ENCODE assay signal across 16 mouse cellular contexts in the genomic region with DNA sequence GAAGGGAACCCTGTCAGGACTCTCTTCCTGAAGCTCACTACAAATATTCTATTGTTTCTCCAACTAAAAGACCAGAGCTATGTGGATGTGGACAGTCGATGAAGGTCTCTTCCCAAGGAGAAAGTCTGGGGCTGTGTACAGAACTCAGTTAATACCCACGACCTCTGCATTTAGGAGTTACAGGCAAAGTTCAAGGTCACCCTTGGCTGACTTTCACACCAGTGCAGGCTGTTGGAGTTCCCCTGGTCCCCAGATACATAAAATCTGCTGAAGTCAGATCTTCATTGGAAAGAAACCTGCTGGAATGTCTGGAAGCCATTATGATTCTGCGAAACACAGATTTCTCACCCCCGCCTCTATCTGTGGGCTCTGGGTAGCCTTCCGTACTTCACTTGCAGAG. TPM values are rescaled to one million over a fixed set of nuclear protein-coding genes. Genes with fewer than 3 reads are reported as not detected.
DNase-seq lines count a peak whose midpoint lies in the region; ATAC-seq lines count a peak whose summit lies in the region.
"Had no signal": no experiment of that assay in that cellular context is flagged by ENCODE, and none has a peak within 500 bp of the region (broad histone marks: within the 10 kb centered on the region; RNA-seq: fewer than 3 reads in every experiment).

No protein-coding gene starts in this region.

- H3K4me3 ChIP-seq in hindbrain, embryonic 15.5 days, result no peak overlapping the region
- H3K4me3 ChIP-seq in hindbrain, embryonic 14.5 days (replicated peaks; ENCODE audit: low read length), result no peak overlapping the region
- no peak overlapping the region for H3K4me3 ChIP-seq in neural tube, embryonic 15.5 days (replicated peaks)
- H3K4me3 ChIP-seq in midbrain, embryonic 14.5 days (replicated peaks; ENCODE audit: low read depth, low read length), result no peak overlapping the region
- H3K4me3 ChIP-seq: forebrain, embryonic 13.5 days; liver, embryonic 15.5 days; midbrain, embryonic 12.5 days had no signal

- peaks cover 24% of the 10 kb centered on the region for H3K4me1 ChIP-seq in hindbrain, embryonic 15.5 days (replicated peaks)
- H3K4me1 ChIP-seq in hindbrain, embryonic 14.5 days (replicated peaks; ENCODE audit: control insufficient read depth, insufficient read depth, low read length), result peaks cover 30% of the 10 kb centered on the region
- H3K4me1 ChIP-seq in neural tube, embryonic 15.5 days, result peaks cover 44% of the 10 kb centered on the region
- H3K4me1 ChIP-seq in midbrain, embryonic 14.5 days (ENCODE audit: control insufficient read depth, insufficient read depth, low read length), result peaks cover 12% of the 10 kb centered on the region

- no peaks in the 10 kb centered on the region for H3K36me3 ChIP-seq in hindbrain, embryonic 15.5 days
- no peaks in the 10 kb centered on the region for H3K36me3 ChIP-seq in hindbrain, embryonic 14.5 days (replicated peaks; ENCODE audit: control insufficient read depth, insufficient read depth)
- no peaks in the 10 kb centered on the region for H3K36me3 ChIP-seq in neural tube, embryonic 15.5 days
- H3K36me3 ChIP-seq in midbrain, embryonic 14.5 days (ENCODE audit: control insufficient read depth, insufficient read depth, low read length), result no peaks in the 10 kb centered on the region
- H3K36me3 ChIP-seq: liver, embryonic 15.5 days; midbrain, embryonic 12.5 days had no signal

- peak; percentile 15 for DNase-seq in gastrocnemius, adult 18-20 months (ENCODE audit: low spot score)
- DNase-seq in gastrocnemius, postnatal 36 days, result no peak
- DNase-seq in hindbrain, embryonic 14.5 days (ENCODE audit: low spot score), result no peak
- DNase-seq in neural tube, embryonic 10.5 days (ENCODE audit: extremely low spot score, low spot score), result no peak
- DNase-seq in spleen, postnatal 10 days (ENCODE audit: low spot score in 2 of 2), result no peak
- no peak for DNase-seq in midbrain, embryonic 14.5 days
- DNase-seq: adrenal gland, postnatal 10 days; cerebellum, postnatal 10 days; heart, postnatal 10 days; lung, postnatal 36 days; right cerebral cortex, postnatal 25 days had no signal

- no peak for ATAC-seq in hindbrain, embryonic 15.5 days (ENCODE audit: low FRiP score, low read depth)
- ATAC-seq in hindbrain, embryonic 14.5 days (ENCODE audit: low FRiP score), result no peak
- ATAC-seq in neural tube, embryonic 15.5 days (ENCODE audit: low FRiP score), result no peak
- ATAC-seq in midbrain, embryonic 14.5 days (ENCODE audit: low FRiP score, low TSS enrichment), result no peak
- ATAC-seq: forebrain, embryonic 13.5 days had no signal

- H3K9me3 ChIP-seq in hindbrain, embryonic 15.5 days, result no peaks in the 10 kb centered on the region
- H3K9me3 ChIP-seq in hindbrain, embryonic 14.5 days (ENCODE audit: control insufficient read depth, low read length), result no peaks in the 10 kb centered on the region
- no peaks in the 10 kb centered on the region for H3K9me3 ChIP-seq in neural tube, embryonic 15.5 days (replicated peaks)
- H3K9me3 ChIP-seq in midbrain, embryonic 14.5 days (ENCODE audit: control insufficient read depth, low read length), result no peaks in the 10 kb centered on the region
- H3K9me3 ChIP-seq: forebrain, embryonic 13.5 days; liver, embryonic 15.5 days; midbrain, embryonic 12.5 days had no signal

- no peak overlapping the region for H3K4me2 ChIP-seq in hindbrain, embryonic 15.5 days
- no peak overlapping the region for H3K4me2 ChIP-seq in hindbrain, embryonic 14.5 days (replicated peaks)
- no peak overlapping the region for H3K4me2 ChIP-seq in neural tube, embryonic 15.5 days
- H3K4me2 ChIP-seq in midbrain, embryonic 14.5 days (ENCODE audit: low read length), result no peak overlapping the region
- H3K4me2 ChIP-seq: forebrain, embryonic 13.5 days; liver, embryonic 15.5 days; midbrain, embryonic 12.5 days had no signal

- no peak overlapping the region for H3K9ac ChIP-seq in hindbrain, embryonic 15.5 days
- H3K9ac ChIP-seq in hindbrain, embryonic 14.5 days, result no peak overlapping the region
- H3K9ac ChIP-seq in neural tube, embryonic 15.5 days (replicated peaks), result no peak overlapping the region
- H3K9ac ChIP-seq in midbrain, embryonic 14.5 days (replicated peaks; ENCODE audit: low read length), result no peak overlapping the region
- H3K9ac ChIP-seq: liver, embryonic 15.5 days; midbrain, embryonic 12.5 days had no signal

- WGBS in hindbrain, embryonic 15.5 days, result 82% methylated on average over 5 of the region's 5 CpGs
- 82% methylated on average over 5 of the region's 5 CpGs for WGBS in hindbrain, embryonic 14.5 days
- WGBS in neural tube, embryonic 15.5 days, result 85% methylated on average over 5 of the region's 5 CpGs
- 82% methylated on average over 5 of the region's 5 CpGs for WGBS in midbrain, embryonic 14.5 days

- H3K27ac ChIP-seq in hindbrain, embryonic 15.5 days (replicated peaks), result peak overlapping the region; percentile 17; the same call in 1 of the 2 replicates
- H3K27ac ChIP-seq in hindbrain, embryonic 14.5 days, result no peak overlapping the region
- 0 out of 2 replicates have a peak overlapping the region, but pooled peaks have one; percentile 10 for H3K27ac ChIP-seq in neural tube, embryonic 15.5 days (replicated peaks)
- no peak overlapping the region for H3K27ac ChIP-seq in midbrain, embryonic 14.5 days (replicated peaks; ENCODE audit: low read depth, low read length)
- H3K27ac ChIP-seq: forebrain, embryonic 13.5 days; liver, embryonic 15.5 days; midbrain, embryonic 12.5 days had no signal

- intact Hi-C loops in gastrocnemius, postnatal 36 days (cut with DNase I), result loop anchor here (5.0 kb wide), 1 partner anchor 46 kb away; the partner anchor contains the start of genes Jmjd1c and Reep3

- no peaks in the 10 kb centered on the region for H3K27me3 ChIP-seq in hindbrain, embryonic 15.5 days
- no peaks in the 10 kb centered on the region for H3K27me3 ChIP-seq in hindbrain, embryonic 14.5 days (ENCODE audit: control insufficient read depth, insufficient read depth, low read length)
- no peaks in the 10 kb centered on the region for H3K27me3 ChIP-seq in neural tube, embryonic 15.5 days (replicated peaks)
- no peaks in the 10 kb centered on the region for H3K27me3 ChIP-seq in midbrain, embryonic 14.5 days (ENCODE audit: control insufficient read depth, insufficient read depth, low read length)
- H3K27me3 ChIP-seq: forebrain, embryonic 13.5 days; liver, embryonic 15.5 days; midbrain, embryonic 12.5 days had no signal

RNA-seq across cellular contexts. Expression of gene Jmjd1c, which starts 44.5 kb away (rescaled TPM):
- total RNA-seq in gastrocnemius, adult 18-20 months (2021), result 10 to 100 TPM; 23.5 to 25.4 TPM
- 10 to 100 TPM; 20.2 to 21.5 TPM for total RNA-seq in gastrocnemius, postnatal 36 days (2021)
- 51.0 and 53.9 TPM in 2 replicates for polyA plus RNA-seq in hindbrain, embryonic 15.5 days (2015; fragmentation: Nextera tagmentation; extraction: Ambion mirVana)
- polyA plus RNA-seq in hindbrain, embryonic 14.5 days (2014; fragmentation: Nextera tagmentation; extraction: Ambion mirVana), result 41.7 and 59.5 TPM in 2 replicates
- 43.8 and 50.7 TPM in 2 replicates for polyA plus RNA-seq in neural tube, embryonic 15.5 days (2015; fragmentation: Nextera tagmentation; extraction: Ambion mirVana)
- polyA plus RNA-seq in midbrain, embryonic 14.5 days (2014; fragmentation: Nextera tagmentation; extraction: Ambion mirVana), result 54.4 and 56.4 TPM in 2 replicates

RNA-seq across cellular contexts. Expression of gene Reep3, which starts 45.3 kb away (rescaled TPM):
- total RNA-seq in gastrocnemius, adult 18-20 months (2021), result 10 to 100 TPM; 10.0 to 11.1 TPM
- total RNA-seq in gastrocnemius, postnatal 36 days (2021), result 10 to 100 TPM; 10.0 to 10.2 TPM
- 32.8 and 36.2 TPM in 2 replicates for polyA plus RNA-seq in hindbrain, embryonic 15.5 days (2015; fragmentation: Nextera tagmentation; extraction: Ambion mirVana)
- polyA plus RNA-seq in hindbrain, embryonic 14.5 days (2014; fragmentation: Nextera tagmentation; extraction: Ambion mirVana), result 32.4 and 32.8 TPM in 2 replicates
- polyA plus RNA-seq in neural tube, embryonic 15.5 days (2015; fragmentation: Nextera tagmentation; extraction: Ambion mirVana), result 34.5 and 35.9 TPM in 2 replicates
- 30.5 and 35.5 TPM in 2 replicates for polyA plus RNA-seq in midbrain, embryonic 14.5 days (2014; fragmentation: Nextera tagmentation; extraction: Ambion mirVana)

Comparison
In these comparisons a context has a peak if more than half of its experiments do, and no peak if none do; other contexts are left out.
1. H3K27ac ChIP-seq: peak in hindbrain, embryonic 15.5 days (single experiment) and neural tube, embryonic 15.5 days (single experiment); none in hindbrain, embryonic 14.5 days (single experiment) and midbrain, embryonic 14.5 days (single experiment).